Mouse (Mus musculus) forebrain, postnatal 0 days (tissue): Measurements from ENCODE around the gene Card19. TPM values are rescaled to one million over a fixed set of nuclear protein-coding genes. Genes with fewer than 3 reads are reported as not detected.

Experiments
- ATAC-seq: fragments of 200-750 bp; cut with Nextera tagmentation; 2 replicates; pipeline ENCODE4 v1.8.0; 2017; ENCODE audit warnings: mild to moderate bottlenecking, moderate library complexity
- DNase-seq: peaks from one replicate; pipeline ENCODE4 v3.0.0-alpha.2; 2015
- H3K27ac ChIP-seq: fragments of 300-500 bp; sonication (generic); 2 replicates; pipeline ENCODE4 v1.5.1; 2014; ENCODE audit warnings: low read depth, mild to moderate bottlenecking, antibody characterized with exemption, low read length, moderate library complexity, mixed read lengths
- H3K27me3 ChIP-seq: fragments of 300-500 bp; sonication (generic); 2 replicates; pipeline ENCODE4 v1.6.1; 2014; ENCODE audit warnings: mild to moderate bottlenecking, low read length, mixed read lengths; ENCODE audit not compliant: insufficient read depth
- H3K36me3 ChIP-seq: fragments of 300-500 bp; sonication (generic); 2 replicates; pipeline ENCODE4 v1.6.1; 2014; ENCODE audit warnings: mild to moderate bottlenecking, moderate library complexity; ENCODE audit not compliant: insufficient read depth
- H3K4me1 ChIP-seq: fragments of 300-500 bp; sonication (generic); 2 replicates; pipeline ENCODE4 v1.6.1; 2014; ENCODE audit warnings: antibody characterized with exemption; ENCODE audit not compliant: insufficient read depth
- H3K4me2 ChIP-seq: fragments of 300-500 bp; sonication (generic); 2 replicates; pipeline ENCODE4 v1.6.1; 2014; ENCODE audit warnings: low read depth, mild to moderate bottlenecking, moderate library complexity
- H3K4me3 ChIP-seq: fragments of 300-500 bp; sonication (generic); 2 replicates; pipeline ENCODE4 v1.5.1; 2014; ENCODE audit warnings: low read depth, low read length, mixed read lengths
- H3K9ac ChIP-seq: fragments of 300-500 bp; sonication (generic); 2 replicates; pipeline ENCODE4 v1.6.1; 2014; ENCODE audit warnings: mild to moderate bottlenecking
- H3K9me3 ChIP-seq: fragments of 300-500 bp; sonication (generic); 2 replicates; pipeline ENCODE4 v1.6.1; 2016; ENCODE audit warnings: low read length
- CTCF ChIP-seq: sonication (generic); IDR thresholded peaks from 2 replicates; pipeline ENCODE4 v1.5.1; 2016; ENCODE audit warnings: antibody characterized with exemption, control low read depth, low read depth
- WGBS: fragments of 180-500 bp; shearing (Covaris S2); extraction: QIAGEN DNeasy Blood & Tissue Kit; methylation state at CpG from one replicate; pipeline ENCODE4 v1.1.7; 2014; 5-methylcytosine and 5-hydroxymethylcytosine counted together
- polyA plus RNA-seq: library from polyadenylated mRNA; unstranded; fragments of >200 nt; fragmentation: Nextera tagmentation; extraction: Ambion mirVana; gene quantifications from 2 replicates; pipeline ENCODE4 v1.2.1, GENCODE M21; 2015
- total RNA-seq: library from RNA; depleted of rRNA; stranded (reverse); fragments of >200 nt; gene quantifications from 2 replicates; pipeline ENCODE4 v1.2.3, GENCODE M21; 2014

Gene Card19
- total and polyA plus RNA-seq, 2 experiments from 2014 or later, result 14.9 to 32.0 TPM

GRCm38 (mm10) chr13:49245251-49245650, 29.4 kb upstream of the Card19 start:
- no peaks in the 10 kb centered on the region; the same call in 1 of the 2 replicates for H3K4me1 ChIP-seq
- no peaks in the 10 kb centered on the region for H3K9me3 ChIP-seq
- WGBS, result 61% methylated on average over 4 of the region's 4 CpGs
- H3K27me3 ChIP-seq, result peaks cover 27% of the 10 kb centered on the region
- no peak overlapping the region for H3K4me3 ChIP-seq
- ATAC-seq, result no peak
- H3K36me3 ChIP-seq, result no peaks in the 10 kb centered on the region
- H3K27ac ChIP-seq, result no peak overlapping the region
- no peak overlapping the region for H3K4me2 ChIP-seq
- no peak overlapping the region for H3K9ac ChIP-seq
- TF ChIP-seq CTCF, result no peak
- DNase-seq, result no peak

GRCm38 (mm10) chr13:49243492-49243891, 27.7 kb upstream of the Card19 start:
- H3K27me3 ChIP-seq, result peaks cover 22% of the 10 kb centered on the region
- H3K27ac ChIP-seq, result no peak overlapping the region
- H3K36me3 ChIP-seq, result no peaks in the 10 kb centered on the region
- H3K9ac ChIP-seq, result no peak overlapping the region
- no peaks in the 10 kb centered on the region; the same call in 1 of the 2 replicates for H3K4me1 ChIP-seq
- H3K4me3 ChIP-seq, result no peak overlapping the region
- no peak for ATAC-seq
- DNase-seq, result no peak
- no peak overlapping the region for H3K4me2 ChIP-seq
- no peak for TF ChIP-seq CTCF
- H3K9me3 ChIP-seq, result no peaks in the 10 kb centered on the region
- 89% methylated on average over 2 of the region's 2 CpGs for WGBS

GRCm38 (mm10) chr13:49242321-49243065, 26.7 kb upstream of the Card19 start:
- WGBS, result 70% methylated on average over 9 of the region's 9 CpGs
- Histone ChIP-seq H3K27me3 (peaks cover 13% of the 10 kb centered on the region; the same call in 1 of the 2 replicates), H3K9me3 (no peaks in the 10 kb centered on the region), H3K9ac (no peak overlapping the region), H3K36me3 (no peaks in the 10 kb centered on the region), H3K4me1 (no peaks in the 10 kb centered on the region), H3K4me2 (no peak overlapping the region), H3K4me3 (no peak overlapping the region), H3K27ac (no peak overlapping the region)
- TF ChIP-seq CTCF, result no peak
- ATAC-seq (no peak), DNase-seq (no peak)

GRCm38 (mm10) chr13:49238737-49239136, 22.9 kb upstream of the Card19 start:
- no peak overlapping the region for H3K27ac ChIP-seq
- H3K9ac ChIP-seq, result no peak overlapping the region
- 93% methylated on average over 8 of the region's 8 CpGs for WGBS
- DNase-seq (no peak), ATAC-seq (no peak)
- H3K4me3 ChIP-seq, result no peak overlapping the region
- TF ChIP-seq CTCF, result no peak
- no peak overlapping the region for H3K4me2 ChIP-seq
- H3K9me3 ChIP-seq, result no peaks in the 10 kb centered on the region
- H3K36me3 ChIP-seq, result no peaks in the 10 kb centered on the region
- no peaks in the 10 kb centered on the region for H3K27me3 ChIP-seq
- no peaks in the 10 kb centered on the region for H3K4me1 ChIP-seq

GRCm38 (mm10) chr13:49237617-49238016, 21.8 kb upstream of the Card19 start:
- ATAC-seq, result no peak

GRCm38 (mm10) chr13:49234711-49235110, 18.9 kb upstream of the Card19 start:
- Histone ChIP-seq H3K4me3 (no peak overlapping the region), H3K9ac (no peak overlapping the region), H3K36me3 (no peaks in the 10 kb centered on the region), H3K4me1 (no peaks in the 10 kb centered on the region), H3K27me3 (no peaks in the 10 kb centered on the region), H3K4me2 (no peak overlapping the region), H3K27ac (no peak overlapping the region), H3K9me3 (no peaks in the 10 kb centered on the region)
- DNase-seq (no peak), ATAC-seq (no peak)
- 0 out of 2 replicates have a peak, but pooled peaks have one; percentile 10 for TF ChIP-seq CTCF
- 98% methylated on average over 4 of the region's 4 CpGs for WGBS

More at GRCm38 (mm10) chr13:49237617-49238016, 21.8 kb upstream of the Card19 start:
- TF ChIP-seq CTCF, result no peak
- no peak for DNase-seq
- H3K36me3 ChIP-seq, result no peaks in the 10 kb centered on the region
- 92% methylated on average over 8 of the region's 8 CpGs for WGBS
- no peaks in the 10 kb centered on the region for H3K4me1 ChIP-seq
- no peaks in the 10 kb centered on the region for H3K9me3 ChIP-seq
- no peak overlapping the region for H3K4me3 ChIP-seq
- H3K27me3 ChIP-seq, result no peaks in the 10 kb centered on the region
- no peak overlapping the region for H3K9ac ChIP-seq
- no peak overlapping the region for H3K4me2 ChIP-seq
- no peak overlapping the region for H3K27ac ChIP-seq

- no peaks in the 10 kb centered on the region for H3K27me3 ChIP-seq
- no peaks in the 10 kb centered on the region for H3K4me1 ChIP-seq
- no peak overlapping the region for H3K4me2 ChIP-seq
- no peaks in the 10 kb centered on the region for H3K36me3 ChIP-seq
- TF ChIP-seq CTCF, result no peak
- H3K9me3 ChIP-seq, result no peaks in the 10 kb centered on the region
- H3K27ac ChIP-seq, result no peak overlapping the region
- 82% methylated on average over 8 of the region's 8 CpGs for WGBS
- DNase-seq (no peak), ATAC-seq (no peak)
- no peak overlapping the region for H3K9ac ChIP-seq
- H3K4me3 ChIP-seq, result no peak overlapping the region
Observed at GRCm38 (mm10) chr13:49233792-49234572, 18.1 kb upstream of the Card19 start.
